Comparison of ENCODE assay signal across 9 mouse cellular contexts in the genomic region with DNA sequence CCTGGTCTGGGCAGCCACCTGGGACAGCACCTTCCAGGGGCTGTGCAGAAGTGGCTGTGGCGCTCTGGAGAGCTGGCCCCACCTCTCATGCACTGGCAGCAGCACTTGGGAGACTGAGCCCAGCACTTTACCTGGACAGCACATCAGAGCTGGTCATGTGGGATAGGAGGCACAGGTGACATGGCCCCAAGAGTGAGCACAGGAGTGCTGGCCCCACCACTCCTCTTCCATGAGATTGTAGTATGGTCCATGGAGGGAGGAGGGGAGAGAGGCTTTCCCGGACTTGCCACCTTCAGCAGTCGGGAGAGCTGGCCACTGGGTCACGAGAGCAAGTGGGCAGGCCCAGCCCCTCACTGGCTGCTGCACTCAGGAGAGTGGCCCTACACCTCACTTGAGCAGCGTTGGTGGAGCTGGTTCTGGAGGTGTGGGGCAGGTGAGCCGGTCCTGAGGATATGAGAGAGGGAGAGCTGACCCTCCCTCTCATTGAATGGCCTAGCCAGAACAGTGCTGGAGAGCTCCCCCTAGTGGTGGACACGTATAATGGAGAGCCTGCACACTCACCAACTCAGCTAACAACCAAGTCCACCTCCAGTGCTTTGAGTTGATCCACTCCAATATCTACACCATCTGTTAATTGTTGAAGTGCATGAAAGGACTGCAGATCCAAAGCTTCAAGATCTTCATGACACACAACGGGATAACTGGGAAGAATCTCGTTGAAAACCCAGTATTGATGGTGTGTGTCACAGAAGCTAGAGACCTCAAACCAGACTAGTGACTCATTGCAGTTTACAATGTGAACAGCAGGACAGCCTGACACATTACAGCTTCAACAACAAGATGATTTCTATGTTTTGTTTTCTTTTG. TPM values are rescaled to one million over a fixed set of nuclear protein-coding genes. Genes with fewer than 3 reads are reported as not detected.
DNase-seq lines count a peak whose midpoint lies in the region; ATAC-seq lines count a peak whose summit lies in the region.
"Had no signal": no experiment of that assay in that cellular context is flagged by ENCODE, and none has a peak within 500 bp of the region (broad histone marks: within the 10 kb centered on the region; RNA-seq: fewer than 3 reads in every experiment).

No protein-coding gene starts in this region.

- H3K27ac ChIP-seq in forebrain, embryonic 12.5 days: no peak overlapping the region
- no peak overlapping the region for H3K27ac ChIP-seq in forebrain, embryonic 13.5 days
- H3K27ac ChIP-seq: limb, embryonic 13.5 days had no signal

- no peaks in the 10 kb centered on the region for H3K9me3 ChIP-seq in forebrain, embryonic 12.5 days
- H3K9me3 ChIP-seq in forebrain, embryonic 13.5 days (replicated peaks): no peaks in the 10 kb centered on the region
- H3K9me3 ChIP-seq: limb, embryonic 13.5 days had no signal

- no peaks in the 10 kb centered on the region for H3K4me1 ChIP-seq in forebrain, embryonic 12.5 days
- H3K4me1 ChIP-seq in forebrain, embryonic 13.5 days: no peaks in the 10 kb centered on the region
- H3K4me1 ChIP-seq: limb, embryonic 13.5 days had no signal

- peak; percentile 55 for DNase-seq in CD4-positive helper T cell, adult 2 months (ENCODE audit: low read depth, low spot score)
- DNase-seq in brain, adult 2 months (ENCODE audit: low read depth, low spot score): peak; percentile 52
- peak; percentile 47 for DNase-seq in kidney, postnatal 14 days
- peak; percentile 77 for DNase-seq in splenic B cell, adult 2 months (ENCODE audit: low read depth, low spot score)

- no peaks in the 10 kb centered on the region for H3K27me3 ChIP-seq in forebrain, embryonic 12.5 days
- H3K27me3 ChIP-seq in forebrain, embryonic 13.5 days: no peaks in the 10 kb centered on the region
- no peaks in the 10 kb centered on the region for H3K27me3 ChIP-seq in splenic B cell, adult 2 months (ENCODE audit: control insufficient read depth, insufficient read depth, low read length, poor library complexity, severe bottlenecking)
- H3K27me3 ChIP-seq: limb, embryonic 13.5 days had no signal

- 0 out of 2 replicates have a peak, but pooled peaks have one; percentile 44 for ATAC-seq in forebrain, embryonic 12.5 days (ENCODE audit: low FRiP score)
- no peak for ATAC-seq in forebrain, embryonic 13.5 days
- ATAC-seq in granulocyte monocyte progenitor cell, adult 5-6 weeks (replicated peaks; ENCODE audit: poor library complexity, severe bottlenecking): peak; percentile 92
- peak; percentile 95 for ATAC-seq in megakaryocyte progenitor cell, adult 5-6 weeks (replicated peaks; ENCODE audit: poor library complexity)

- H3K4me2 ChIP-seq in forebrain, embryonic 12.5 days: no peak overlapping the region
- no peak overlapping the region for H3K4me2 ChIP-seq in forebrain, embryonic 13.5 days
- H3K4me2 ChIP-seq: limb, embryonic 13.5 days had no signal

- 65% methylated on average over 9 of the region's 9 CpGs for WGBS in forebrain, embryonic 12.5 days
- 61% methylated on average over 9 of the region's 9 CpGs for WGBS in forebrain, embryonic 13.5 days

- H3K36me3 ChIP-seq in forebrain, embryonic 12.5 days (replicated peaks): no peaks in the 10 kb centered on the region
- H3K36me3 ChIP-seq in forebrain, embryonic 13.5 days (ENCODE audit: poor library complexity, severe bottlenecking): no peaks in the 10 kb centered on the region
- H3K36me3 ChIP-seq in splenic B cell, adult 2 months (ENCODE audit: control insufficient read depth, insufficient read depth, low read length, poor library complexity, severe bottlenecking): no peaks in the 10 kb centered on the region
- H3K36me3 ChIP-seq: limb, embryonic 13.5 days had no signal

- H3K4me3 ChIP-seq in forebrain, embryonic 12.5 days (replicated peaks): no peak overlapping the region
- H3K4me3 ChIP-seq in forebrain, embryonic 13.5 days: no peak overlapping the region
- H3K4me3 ChIP-seq: limb, embryonic 13.5 days had no signal

- no peak overlapping the region for H3K9ac ChIP-seq in forebrain, embryonic 12.5 days
- H3K9ac ChIP-seq in forebrain, embryonic 13.5 days: no peak overlapping the region
- H3K9ac ChIP-seq: limb, embryonic 13.5 days had no signal

RNA-seq across cellular contexts. Expression of a gene that starts 16.3 kb away (rescaled TPM):
- 0.06 TPM in 1 of 2 replicates, not detected in the other for polyA plus RNA-seq in forebrain, embryonic 12.5 days (2016; fragmentation: Nextera tagmentation; extraction: Ambion mirVana)
- polyA plus RNA-seq in forebrain, embryonic 13.5 days (2015; fragmentation: Nextera tagmentation; extraction: Ambion mirVana): 0.23 TPM in 1 of 2 replicates, not detected in the other
- 18.7 and 25.6 TPM in 2 replicates for total RNA-seq in granulocyte monocyte progenitor cell, adult 5-6 weeks (2014; fragmentation: Nextera tagmentation)
- total RNA-seq in granulocyte monocyte progenitor cell, adult 5-6 weeks (2017): 10.5 and 14.7 TPM in 2 replicates
- total RNA-seq in megakaryocyte progenitor cell, adult 5-6 weeks (2015): 6.6 and 10.0 TPM in 2 replicates
- 16.5 and 23.9 TPM in 2 replicates for total RNA-seq in megakaryocyte progenitor cell, adult 5-6 weeks (2017)

RNA-seq across cellular contexts. Expression of a gene that starts 55.9 kb away (rescaled TPM):
- polyA plus RNA-seq in forebrain, embryonic 12.5 days (2016; fragmentation: Nextera tagmentation; extraction: Ambion mirVana): 13.4 and 14.2 TPM in 2 replicates
- polyA plus RNA-seq in forebrain, embryonic 13.5 days (2015; fragmentation: Nextera tagmentation; extraction: Ambion mirVana): 11.1 and 11.7 TPM in 2 replicates
- 29.1 and 36.5 TPM in 2 replicates for total RNA-seq in granulocyte monocyte progenitor cell, adult 5-6 weeks (2014; fragmentation: Nextera tagmentation)
- 24.7 and 25.2 TPM in 2 replicates for total RNA-seq in granulocyte monocyte progenitor cell, adult 5-6 weeks (2017)
- total RNA-seq in megakaryocyte progenitor cell, adult 5-6 weeks (2015): 22.6 and 28.9 TPM in 2 replicates
- 22.9 and 25.5 TPM in 2 replicates for total RNA-seq in megakaryocyte progenitor cell, adult 5-6 weeks (2017)

RNA-seq across cellular contexts. Expression of a gene that starts 57.5 kb away (rescaled TPM):
- 43.7 and 44.7 TPM in 2 replicates for polyA plus RNA-seq in forebrain, embryonic 12.5 days (2016; fragmentation: Nextera tagmentation; extraction: Ambion mirVana)
- 51.3 and 53.5 TPM in 2 replicates for polyA plus RNA-seq in forebrain, embryonic 13.5 days (2015; fragmentation: Nextera tagmentation; extraction: Ambion mirVana)
- total RNA-seq in granulocyte monocyte progenitor cell, adult 5-6 weeks (2014; fragmentation: Nextera tagmentation): 24.1 and 27.3 TPM in 2 replicates
- 12.2 and 12.3 TPM in 2 replicates for total RNA-seq in granulocyte monocyte progenitor cell, adult 5-6 weeks (2017)
- 15.9 and 21.0 TPM in 2 replicates for total RNA-seq in megakaryocyte progenitor cell, adult 5-6 weeks (2015)
- total RNA-seq in megakaryocyte progenitor cell, adult 5-6 weeks (2017): 9.7 and 10.3 TPM in 2 replicates
